In the genomic region with DNA sequence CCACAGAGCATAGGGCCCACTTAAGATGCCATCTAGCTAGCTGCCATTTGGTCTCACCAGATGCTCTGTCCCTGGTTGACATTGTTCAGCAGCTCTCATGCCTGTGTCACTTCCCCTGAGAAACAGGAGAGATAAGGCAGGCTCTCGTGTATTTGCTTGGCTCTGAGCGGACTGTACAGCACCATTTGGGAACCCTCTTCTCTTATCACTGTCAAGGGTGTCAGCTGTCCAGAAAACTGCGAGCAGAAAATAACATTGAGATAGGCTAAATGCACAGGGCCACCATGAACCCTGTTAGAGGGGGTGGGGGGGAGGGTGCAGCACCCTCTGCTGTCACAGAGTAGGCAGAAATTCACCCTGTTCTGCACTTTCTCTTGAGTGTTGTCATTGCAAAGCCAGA, we compare ENCODE assay signal across 31 mouse cellular contexts. TPM values are rescaled to one million over a fixed set of nuclear protein-coding genes. Genes with fewer than 3 reads are reported as not detected.
A peak's percentile ranks its signal among the peaks of the same experiment; 100 is the strongest.
DNase-seq lines count a peak whose midpoint lies in the region; ATAC-seq and TF ChIP-seq lines count a peak whose summit lies in the region.
"Had no signal": no experiment of that assay in that cellular context is flagged by ENCODE, and none has a peak within 500 bp of the region (broad histone marks: within the 10 kb centered on the region; RNA-seq: fewer than 3 reads in every experiment).

No protein-coding gene starts in this region.

- WGBS in heart, adult 2 months = 13% methylated on average over 3 of the region's 3 CpGs
- WGBS in heart, embryonic 12.5 days = 3% methylated on average over 3 of the region's 3 CpGs
- WGBS in heart, postnatal 0 days = 6% methylated on average over 3 of the region's 3 CpGs
- WGBS in limb, embryonic 10.5 days = 43% methylated on average over 3 of the region's 3 CpGs
- 57% methylated on average over 3 of the region's 3 CpGs for WGBS in stomach, postnatal 0 days

- no peaks in the 10 kb centered on the region for H3K27me3 ChIP-seq in heart, adult 2 months (ENCODE audit: control insufficient read depth, insufficient read depth, low read length)
- H3K27me3 ChIP-seq in heart, embryonic 12.5 days (replicated peaks) = no peaks in the 10 kb centered on the region
- H3K27me3 ChIP-seq in heart, postnatal 0 days (ENCODE audit: control insufficient read depth, insufficient read depth, low read length) = no peaks in the 10 kb centered on the region
- H3K27me3 ChIP-seq in limb, embryonic 10.5 days (ENCODE audit: low read depth, poor library complexity, severe bottlenecking) = no peaks in the 10 kb centered on the region
- no peaks in the 10 kb centered on the region for H3K27me3 ChIP-seq in stomach, postnatal 0 days (ENCODE audit: control insufficient read depth, insufficient read depth, low read length)
- H3K27me3 ChIP-seq: embryonic facial prominence, embryonic 15.5 days; forebrain, embryonic 13.5 days; limb, embryonic 15.5 days; liver, embryonic 13.5 days; midbrain, embryonic 13.5 days had no signal

- intact Hi-C loops in heart, adult 2 months (cut with DNase I) = loop anchor here (5.0 kb wide), 2 partner anchors 97 to 307 kb away; no protein-coding TSS in a partner anchor

- H3K9me3 ChIP-seq in heart, embryonic 12.5 days (replicated peaks) = 0 out of 2 replicates have a peak, but pooled peaks cover 2% of the 10 kb centered on the region
- no peaks in the 10 kb centered on the region; the same call in 1 of the 2 replicates for H3K9me3 ChIP-seq in heart, postnatal 0 days (replicated peaks; ENCODE audit: control insufficient read depth, low read length)
- H3K9me3 ChIP-seq in limb, embryonic 10.5 days (replicated peaks) = no peaks in the 10 kb centered on the region
- no peaks in the 10 kb centered on the region for H3K9me3 ChIP-seq in stomach, postnatal 0 days (ENCODE audit: control insufficient read depth, low read length)
- H3K9me3 ChIP-seq: embryonic facial prominence, embryonic 15.5 days; forebrain, embryonic 13.5 days; limb, embryonic 15.5 days; liver, embryonic 13.5 days; midbrain, embryonic 13.5 days had no signal

- 0 out of 2 replicates have a peak, but pooled peaks have one; percentile 31 for TF ChIP-seq POLR2A in heart, adult 2 months (IDR thresholded peaks at IDR 0.05; ENCODE audit: insufficient read depth, low read depth, low read length)

- no peaks in the 10 kb centered on the region for H3K79me2 ChIP-seq in heart, adult 2 months (replicated peaks; ENCODE audit: control insufficient read depth, insufficient read depth, low read length)

- 0 out of 2 replicates have a peak overlapping the region, but pooled peaks have one; percentile 35 for H3K9ac ChIP-seq in heart, adult 2 months (ENCODE audit: low read depth, low read length)
- no peak overlapping the region for H3K9ac ChIP-seq in heart, embryonic 12.5 days
- no peak overlapping the region for H3K9ac ChIP-seq in heart, postnatal 0 days (replicated peaks; ENCODE audit: low read depth, low read length)
- H3K9ac ChIP-seq in stomach, postnatal 0 days (ENCODE audit: low read length) = no peak overlapping the region
- H3K9ac ChIP-seq: embryonic facial prominence, embryonic 15.5 days; forebrain, embryonic 13.5 days; hindbrain, embryonic 14.5 days; limb, embryonic 15.5 days; liver, embryonic 13.5 days; midbrain, embryonic 13.5 days had no signal

- H3K4me3 ChIP-seq in heart, adult 2 months = no peak overlapping the region
- H3K4me3 ChIP-seq in heart, embryonic 12.5 days = no peak overlapping the region
- H3K4me3 ChIP-seq in heart, postnatal 0 days (ENCODE audit: low read depth, low read length) = no peak overlapping the region
- H3K4me3 ChIP-seq in limb, embryonic 10.5 days = no peak overlapping the region
- no peak overlapping the region for H3K4me3 ChIP-seq in stomach, postnatal 0 days (ENCODE audit: low read depth, low read length)
- H3K4me3 ChIP-seq: embryonic facial prominence, embryonic 10.5 days; embryonic facial prominence, embryonic 15.5 days; forebrain, embryonic 13.5 days; gastrocnemius, adult 2 months; limb, embryonic 15.5 days; liver, embryonic 13.5 days; midbrain, embryonic 13.5 days had no signal

- H3K4me2 ChIP-seq in heart, embryonic 12.5 days = no peak overlapping the region
- H3K4me2 ChIP-seq in heart, postnatal 0 days (ENCODE audit: low read depth, low read length) = no peak overlapping the region
- H3K4me2 ChIP-seq in stomach, postnatal 0 days (replicated peaks; ENCODE audit: low read depth) = no peak overlapping the region
- H3K4me2 ChIP-seq: embryonic facial prominence, embryonic 15.5 days; forebrain, embryonic 13.5 days; hindbrain, embryonic 14.5 days; limb, embryonic 15.5 days; liver, embryonic 13.5 days; midbrain, embryonic 13.5 days had no signal

- H3K27ac ChIP-seq in heart, adult 2 months = peak overlapping the region; percentile 83
- H3K27ac ChIP-seq in heart, embryonic 12.5 days (ENCODE audit: poor library complexity, severe bottlenecking) = peak overlapping the region; percentile 76
- peak overlapping the region; percentile 90 for H3K27ac ChIP-seq in heart, postnatal 0 days (ENCODE audit: low read depth)
- H3K27ac ChIP-seq in limb, embryonic 10.5 days = no peak overlapping the region
- no peak overlapping the region for H3K27ac ChIP-seq in stomach, postnatal 0 days (replicated peaks)
- H3K27ac ChIP-seq: embryonic facial prominence, embryonic 10.5 days; embryonic facial prominence, embryonic 15.5 days; forebrain, embryonic 13.5 days; gastrocnemius, adult 2 months; hindbrain, embryonic 14.5 days; limb, embryonic 15.5 days; liver, embryonic 13.5 days; macrophage; midbrain, embryonic 13.5 days had no signal

- DNase-seq in heart, adult 11 months = peak; percentile 98
- DNase-seq in heart, adult 2 months = peak; percentile 30 to 77
- DNase-seq in heart, postnatal 0 days (ENCODE audit: low spot score) = peak; percentile 94
- DNase-seq in limb, embryonic 10.5 days (ENCODE audit: low spot score) = no peak
- no peak for DNase-seq in kidney, postnatal 10 days
- no peak for DNase-seq in stomach, postnatal 0 days (ENCODE audit: low spot score)
- DNase-seq: adrenal gland, postnatal 25 days; cerebellum, adult 2 months; cerebellum, postnatal 14 days; gastrocnemius, adult 2 months; gastrocnemius, postnatal 36 days; kidney, adult 9 months; kidney, postnatal 4 days; left cerebral cortex, postnatal 4 days; liver, embryonic 13.5 days; lung, adult 18-20 months; retina, postnatal 1 day; right cerebral cortex, postnatal 14 days had no signal

- peak; percentile 90 for ATAC-seq in heart, embryonic 12.5 days (ENCODE audit: insufficient number of reproducible peaks, low FRiP score)
- peak; percentile 95 for ATAC-seq in heart, postnatal 0 days (ENCODE audit: insufficient read depth, low read depth)
- no peak for ATAC-seq in cerebellum, adult (ENCODE audit: insufficient number of reproducible peaks, low FRiP score, low TSS enrichment)
- ATAC-seq in stomach, postnatal 0 days (ENCODE audit: low FRiP score, low TSS enrichment) = no peak
- ATAC-seq: forebrain, embryonic 13.5 days; intestine, postnatal 0 days; midbrain, embryonic 13.5 days had no signal

- H3K36me3 ChIP-seq in heart, adult 2 months (ENCODE audit: control insufficient read depth, insufficient read depth, low read length) = peaks cover 8% of the 10 kb centered on the region; the same call in 1 of the 2 replicates
- H3K36me3 ChIP-seq in heart, embryonic 12.5 days = no peaks in the 10 kb centered on the region
- no peaks in the 10 kb centered on the region for H3K36me3 ChIP-seq in heart, postnatal 0 days (replicated peaks; ENCODE audit: control insufficient read depth, insufficient read depth, low read length)
- no peaks in the 10 kb centered on the region for H3K36me3 ChIP-seq in limb, embryonic 10.5 days
- no peaks in the 10 kb centered on the region for H3K36me3 ChIP-seq in stomach, postnatal 0 days (ENCODE audit: control insufficient read depth, insufficient read depth, low read length)
- H3K36me3 ChIP-seq: embryonic facial prominence, embryonic 10.5 days; embryonic facial prominence, embryonic 15.5 days; limb, embryonic 15.5 days; liver, embryonic 13.5 days; midbrain, embryonic 13.5 days had no signal

- TF ChIP-seq CTCF in heart, adult 2 months (IDR thresholded peaks at IDR 0.05) = peak; percentile 45
- no peak; the same call in 1 of the 2 replicates for TF ChIP-seq CTCF in heart, postnatal 0 days (IDR thresholded peaks at IDR 0.05; ENCODE audit: low read depth)
- no peak for TF ChIP-seq CTCF in stomach, postnatal 0 days (IDR thresholded peaks at IDR 0.05; ENCODE audit: low read depth)

- H3K4me1 ChIP-seq in heart, adult 2 months (ENCODE audit: control insufficient read depth, insufficient read depth, low read length) = peaks cover 5% of the 10 kb centered on the region
- peaks cover 57% of the 10 kb centered on the region for H3K4me1 ChIP-seq in heart, embryonic 12.5 days (replicated peaks)
- peaks cover 45% of the 10 kb centered on the region for H3K4me1 ChIP-seq in heart, postnatal 0 days (ENCODE audit: control insufficient read depth, insufficient read depth)
- H3K4me1 ChIP-seq in limb, embryonic 10.5 days = no peaks in the 10 kb centered on the region
- no peaks in the 10 kb centered on the region for H3K4me1 ChIP-seq in stomach, postnatal 0 days (replicated peaks; ENCODE audit: control insufficient read depth, insufficient read depth)
- H3K4me1 ChIP-seq: embryonic facial prominence, embryonic 10.5 days; embryonic facial prominence, embryonic 15.5 days; forebrain, embryonic 13.5 days; limb, embryonic 15.5 days; liver, embryonic 13.5 days; midbrain, embryonic 13.5 days had no signal

- TF ChIP-seq EP300 in heart, adult 2 months (IDR thresholded peaks at IDR 0.05; ENCODE audit: insufficient read depth, low read depth, low read length) = peak; percentile 98
- peak; percentile 98 for TF ChIP-seq EP300 in heart, postnatal 0 days (IDR thresholded peaks at IDR 0.05; ENCODE audit: low read depth)
- no peak for TF ChIP-seq EP300 in stomach, postnatal 0 days (optimal IDR thresholded peaks at IDR 0.05)

RNA-seq across cellular contexts. Expression of gene Myocd, which starts 34.0 kb away (rescaled TPM):
- 10 to 100 TPM; 82.5 to 87.1 TPM for total RNA-seq in heart, adult 2 months (2021)
- 30.6 and 37.7 TPM in 2 replicates for polyA plus RNA-seq in heart, adult 2 months (2012; rRNA removed)
- 72.7 and 74.9 TPM in 2 replicates for polyA plus RNA-seq in heart, embryonic 12.5 days (2016; fragmentation: Nextera tagmentation; extraction: Ambion mirVana)
- total RNA-seq in heart, postnatal 0 days (2014; rRNA removed; ENCODE audit: low replicate concordance) = 92.4 and 129 TPM in 2 replicates
- 55.9 and 56.4 TPM in 2 replicates for polyA plus RNA-seq in heart, postnatal 0 days (2015; fragmentation: Nextera tagmentation; extraction: Ambion mirVana)
- polyA plus RNA-seq in limb, embryonic 10.5 days (2016; fragmentation: Nextera tagmentation; extraction: Ambion mirVana) = 0.08 and 0.38 TPM in 2 replicates
- 21.6 and 22.7 TPM in 2 replicates for polyA plus RNA-seq in stomach, postnatal 0 days (2015; fragmentation: Nextera tagmentation; extraction: Ambion mirVana)
- total RNA-seq: hematopoietic stem cell, adult 5-6 weeks; megakaryocyte-erythroid progenitor cell, adult 5-6 weeks; monocyte, adult 5-6 weeks had no signal
- polyA plus RNA-seq: macrophage had no signal

Comparison
In these comparisons a context has a peak if more than half of its experiments do, and no peak if none do; other contexts are left out.
1. DNase-seq: peak in heart, adult 11 months (single experiment), heart, adult 2 months (2 of 2) and heart, postnatal 0 days (single experiment); none in limb, embryonic 10.5 days (single experiment), kidney, postnatal 10 days (single experiment) and stomach, postnatal 0 days (single experiment).
2. H3K27ac ChIP-seq: peak in heart, adult 2 months (single experiment), heart, embryonic 12.5 days (single experiment) and heart, postnatal 0 days (single experiment); none in limb, embryonic 10.5 days (single experiment) and stomach, postnatal 0 days (single experiment).
3. ATAC-seq: peak in heart, embryonic 12.5 days (single experiment) and heart, postnatal 0 days (single experiment); none in cerebellum, adult (single experiment) and stomach, postnatal 0 days (single experiment).
4. RNA of gene Myocd, which starts 34.0 kb away (polyA plus RNA-seq): 72.7 to 74.9 TPM in heart, embryonic 12.5 days, 55.9 to 56.4 TPM in heart, postnatal 0 days, 30.6 to 37.7 TPM in heart, adult 2 months and 21.6 to 22.7 TPM in stomach, postnatal 0 days; 0.08 to 0.38 TPM in limb, embryonic 10.5 days; every median in the first group is over 10 times any median in the second.